Mouse (Mus musculus): ENCODE results near the gene Adgrd1.

GRCm38 (mm10) chr5:129059116-129059515, 37.4 kb upstream of the Adgrd1 start:
- TF ChIP-seq CTCF (IDR thresholded peaks at IDR 0.05) (peak; percentile 29), EP300 (IDR thresholded peaks at IDR 0.05) (no peak)

Measured in lung, postnatal 0 days (tissue).